Mouse (Mus musculus) CH12.LX (cell line): Measurements from ENCODE around the gene Pitpnm3. TPM values are rescaled to one million over a fixed set of nuclear protein-coding genes. Genes with fewer than 3 reads are reported as not detected.

ENCODE experiments used
- DNase-seq: peaks from one replicate; pipeline ENCODE4 v3.0.0-alpha.2; 2013; ENCODE audit errors: extremely low read depth
- H3K27ac ChIP-seq: 2 replicates; pipeline ENCODE4 v1.5.1; 2012; ENCODE audit warnings: low read depth, mild to moderate bottlenecking, control low read depth, moderate library complexity; ENCODE audit not compliant: insufficient read depth
- H3K27me3 ChIP-seq: replicated peaks from 2 replicates; pipeline ENCODE3; 2012; ENCODE audit warnings: inconsistent platforms
- H3K36me3 ChIP-seq, 2 experiments: replicated peaks in 1 of 2; 2 replicates each; pipeline versions ENCODE3 to v1.6.1; 2012; ENCODE audit warnings: inconsistent platforms in 1 of 2, low read length in 1 of 2, mild to moderate bottlenecking in 1 of 2, mixed read lengths in 1 of 2, moderate library complexity in 1 of 2; ENCODE audit not compliant: control insufficient read depth in 1 of 2, insufficient read depth in 1 of 2
- H3K4me1 ChIP-seq, 2 experiments: 2 replicates each; pipeline ENCODE4 v1.6.1; 2012; ENCODE audit warnings: inconsistent platforms in 1 of 2, moderate library complexity in 1 of 2; ENCODE audit not compliant: insufficient read depth in 2 of 2, control insufficient read depth in 1 of 2
- H3K4me2 ChIP-seq: 2 replicates; pipeline ENCODE4 v1.6.1; 2012; ENCODE audit warnings: low read depth, mild to moderate bottlenecking, control low read depth; ENCODE audit not compliant: poor library complexity, insufficient read depth, severe bottlenecking
- H3K4me3 ChIP-seq, 3 experiments: fragments of 150-350 bp in 1 of 3; sonication (generic) in 1 of 3; replicated peaks in 1 of 3; 2 replicates each; pipeline versions ENCODE3 to v1.5.1; 2011 to 2012; ENCODE audit warnings: low read depth in 2 of 3, low read length in 2 of 3, mild to moderate bottlenecking in 2 of 3, moderate library complexity in 2 of 3, control low read depth in 1 of 3, improper control_type of control experiment in 1 of 3, inconsistent platforms in 1 of 3, mixed read lengths in 1 of 3; ENCODE audit not compliant: poor library complexity in 1 of 3
- H3K79me2 ChIP-seq: replicated peaks from 2 replicates; pipeline ENCODE4 v1.6.1; 2012; ENCODE audit warnings: mild to moderate bottlenecking, moderate library complexity; ENCODE audit not compliant: control insufficient read depth, poor library complexity, insufficient read depth, severe bottlenecking; ENCODE audit errors: extremely low read depth
- H3K9ac ChIP-seq: 2 replicates; pipeline ENCODE4 v1.6.1; 2012; ENCODE audit warnings: low read depth, mild to moderate bottlenecking, control low read depth, moderate library complexity; ENCODE audit not compliant: insufficient read depth
- H3K9me3 ChIP-seq: replicated peaks from 2 replicates; pipeline ENCODE3; 2012; ENCODE audit warnings: low read length, inconsistent platforms, mixed read lengths
- BHLHE40 ChIP-seq: IDR thresholded peaks from 2 replicates; pipeline ENCODE4 v1.6.1; 2011; ENCODE audit warnings: mild to moderate bottlenecking, low read depth, low read length, improper control_type of control experiment
- CHD1 ChIP-seq: IDR thresholded peaks from 2 replicates; pipeline ENCODE4 v1.6.1; 2012; ENCODE audit warnings: low read depth, low read length, improper control_type of control experiment, inconsistent platforms
- CHD2 ChIP-seq: IDR thresholded peaks from 2 replicates; pipeline ENCODE4 v1.6.1; 2011; ENCODE audit warnings: low read length, improper control_type of control experiment
- CTCF ChIP-seq, 2 experiments: IDR thresholded peaks in 1 of 2; conservative IDR thresholded peaks in 1 of 2; 2 replicates each; pipeline ENCODE4 v1.5.1; 2011 to 2012; ENCODE audit warnings: low read depth in 2 of 2, low read length in 2 of 2, improper control_type of control experiment in 1 of 2, inconsistent platforms in 1 of 2, mild to moderate bottlenecking in 1 of 2, moderate library complexity in 1 of 2
- E2F4 ChIP-seq: IDR thresholded peaks from 2 replicates; pipeline ENCODE4 v1.6.1; 2011; ENCODE audit warnings: low read depth, low read length, improper control_type of control experiment; ENCODE audit not compliant: insufficient replicate concordance
- ELF1 ChIP-seq: IDR thresholded peaks from 2 replicates; pipeline ENCODE4 v1.6.1; 2014; ENCODE audit warnings: low read depth, mild to moderate bottlenecking, inconsistent platforms, low read length, improper control_type of control experiment
- EP300 ChIP-seq: IDR thresholded peaks from 2 replicates; pipeline ENCODE4 v1.6.1; 2011; ENCODE audit warnings: low read length, improper control_type of control experiment
- IRF4 ChIP-seq: IDR thresholded peaks from 2 replicates; pipeline ENCODE4 v1.6.1; 2014; ENCODE audit warnings: low read depth, mild to moderate bottlenecking, inconsistent platforms, low read length, improper control_type of control experiment
- JUND ChIP-seq: conservative IDR thresholded peaks from 2 replicates; pipeline ENCODE4 v1.6.1; 2011; ENCODE audit warnings: low read depth, low read length, improper control_type of control experiment
- KAT2A ChIP-seq: IDR thresholded peaks from 2 replicates; pipeline ENCODE4 v1.6.1; 2012; ENCODE audit warnings: low read length, improper control_type of control experiment, inconsistent platforms; ENCODE audit not compliant: insufficient replicate concordance
- MAFK ChIP-seq: IDR thresholded peaks from 2 replicates; pipeline ENCODE4 v1.6.1; 2011; ENCODE audit warnings: low read length, improper control_type of control experiment; ENCODE audit not compliant: insufficient replicate concordance
- MAX ChIP-seq: IDR thresholded peaks from 2 replicates; pipeline ENCODE4 v1.6.1; 2011; ENCODE audit warnings: low read length, improper control_type of control experiment
- MEF2A ChIP-seq: IDR thresholded peaks from 2 replicates; pipeline ENCODE4 v1.6.1; 2014; ENCODE audit warnings: low read depth, mild to moderate bottlenecking, inconsistent platforms, low read length, improper control_type of control experiment, borderline replicate concordance
- MYC ChIP-seq: IDR thresholded peaks from 2 replicates; pipeline ENCODE4 v1.6.1; 2011; ENCODE audit warnings: low read depth, mild to moderate bottlenecking, improper control_type of control experiment, low read length
- NELFE ChIP-seq: IDR thresholded peaks from 2 replicates; pipeline ENCODE4 v1.6.1; 2011; ENCODE audit warnings: low read depth, low read length, improper control_type of control experiment
- NRF1 ChIP-seq: IDR thresholded peaks from 2 replicates; pipeline ENCODE4 v1.6.1; 2014; ENCODE audit warnings: low read depth, mild to moderate bottlenecking, inconsistent platforms, low read length, improper control_type of control experiment, moderate library complexity
- PAX5 ChIP-seq: IDR thresholded peaks from 2 replicates; pipeline ENCODE4 v1.6.1; 2012; ENCODE audit warnings: low read length, inconsistent platforms, mixed read lengths
- RAD21 ChIP-seq: IDR thresholded peaks from 2 replicates; pipeline ENCODE4 v1.6.1; 2011; ENCODE audit warnings: low read depth, mild to moderate bottlenecking, low read length, improper control_type of control experiment, moderate library complexity
- SMC3 ChIP-seq: IDR thresholded peaks from 2 replicates; pipeline ENCODE4 v1.6.1; 2011; ENCODE audit warnings: low read depth, low read length, improper control_type of control experiment
- TBP ChIP-seq: conservative IDR thresholded peaks from 2 replicates; pipeline ENCODE4 v1.6.1; 2011; ENCODE audit warnings: low read depth, low read length, improper control_type of control experiment
- UBTF ChIP-seq: IDR thresholded peaks from 2 replicates; pipeline ENCODE4 v1.6.1; 2012; ENCODE audit warnings: low read depth, mild to moderate bottlenecking, inconsistent platforms, low read length, improper control_type of control experiment, moderate library complexity
- USF2 ChIP-seq: conservative IDR thresholded peaks from 2 replicates; pipeline ENCODE4 v1.6.1; 2011; ENCODE audit warnings: low read depth, low read length, improper control_type of control experiment
- ZC3H11A ChIP-seq: IDR thresholded peaks from 2 replicates; pipeline ENCODE4 v1.6.1; 2012; ENCODE audit warnings: low read depth, mild to moderate bottlenecking, inconsistent platforms, low read length, improper control_type of control experiment
- ZMIZ1 ChIP-seq: IDR thresholded peaks from 2 replicates; pipeline ENCODE4 v1.6.1; 2012; ENCODE audit warnings: low read depth, mild to moderate bottlenecking, inconsistent platforms, low read length, improper control_type of control experiment
- dilution Hi-C: fragments of 300-500 bp; cut with MboI; formaldehyde crosslinking; loops from 2 replicates; pipeline ENCODE4 v1.14.3; 2020; ENCODE audit warnings: low sequenced_read_pairs; ENCODE audit not compliant: extremely low pct_unique_long_range_greater_than_20kb, extremely low pct_ligation_motif_present
- in situ Hi-C: fragments of 300-500 bp; cut with MboI; formaldehyde crosslinking; loops from 3 replicates; pipeline ENCODE4 v1.14.3; 2019; ENCODE audit warnings: low sequenced_read_pairs, low pct_ligation_motif_present, low pct_unique_long_range_greater_than_20kb, mixed read lengths
- polyA plus RNA-seq: library from polyadenylated mRNA; unstranded; fragments of >175 nt; gene quantifications from 2 replicates; pipeline ENCODE4 v1.2.1, GENCODE M21; 2012; ENCODE audit warnings: low read depth; ENCODE audit not compliant: insufficient read length
- total RNA-seq, 2 experiments: library from RNA; depleted of rRNA; stranded (reverse); fragments of 300-350 nt in 1 of 2; fragments of >200 nt in 1 of 2; gene quantifications; 2 replicates each; pipeline ENCODE4 v1.2.3; 2012 to 2014

Gene Pitpnm3
- total and polyA plus RNA-seq, 3 experiments, result 0.08 to 0.59 (median 0.31) TPM

- DNase-seq, result no peak
- Histone ChIP-seq H3K4me1 (peaks cover 25 to 45% of the 10 kb centered on the region in 2 experiments), H3K27ac (no peak overlapping the region), H3K9me3 (no peaks in the 10 kb centered on the region), H3K79me2 (no peaks in the 10 kb centered on the region)
- dilution Hi-C loops, result no loop called here
- TF ChIP-seq SMC3 (no peak), TBP (no peak), CHD2 (no peak), ZMIZ1 (no peak), MAFK (no peak), MEF2A (no peak), MAX (no peak), NRF1 (no peak), NELFE (no peak)
- TF ChIP-seq, all 38 proteins: peak for 0
- Histone ChIP-seq H3K4me3 (no peak overlapping the region), H3K36me3 (no peaks in the 10 kb centered on the region), H3K27me3 (peaks cover 21% of the 10 kb centered on the region), H3K4me2 (no peak overlapping the region), H3K9ac (no peak overlapping the region)
- in situ Hi-C loops, result loop anchor here (5.0 kb wide), 1 partner anchor 85 kb away; no protein-coding TSS in a partner anchor
These were observed 78.4 kb downstream of the Pitpnm3 start for GRCm38 (mm10) chr11:72057166-72057565.

GRCm38 (mm10) chr11:72055176-72055575, 80.4 kb downstream of the Pitpnm3 start:
- H3K9ac ChIP-seq, result no peak overlapping the region
- no peak overlapping the region for H3K4me3 ChIP-seq
- DNase-seq, result no peak
- in situ Hi-C loops (loop anchor here (5.0 kb wide), 1 partner anchor 87 kb away; no protein-coding TSS in a partner anchor), dilution Hi-C loops (no loop called here)
- no peaks in the 10 kb centered on the region for H3K79me2 ChIP-seq
- peaks cover 21% of the 10 kb centered on the region for H3K27me3 ChIP-seq
- H3K36me3 ChIP-seq, result no peaks in the 10 kb centered on the region
- H3K4me2 ChIP-seq, result no peak overlapping the region
- no peak for TF ChIP-seq BHLHE40
- TF ChIP-seq EP300, result no peak
- no peak for TF ChIP-seq RAD21
- no peak for TF ChIP-seq E2F4
- TF ChIP-seq CHD2, result no peak
- no peak for TF ChIP-seq UBTF
- no peak for TF ChIP-seq KAT2A
- TF ChIP-seq ELF1, result no peak
- TF ChIP-seq MEF2A, result no peak
- TF ChIP-seq CHD1, result no peak
- no peak for TF ChIP-seq PAX5
- no peak for TF ChIP-seq USF2
- no peak for TF ChIP-seq CTCF (conservative IDR thresholded peaks at IDR 0.05 in 1 of 2, IDR thresholded peaks at IDR 0.05 in 1 of 2; ENCODE audit: low read depth in 2 of 2, low read length in 2 of 2)
- no peak for TF ChIP-seq MYC
- TF ChIP-seq ZC3H11A, result no peak
- no peak for TF ChIP-seq IRF4
- TF ChIP-seq JUND, result no peak
- no peak for TF ChIP-seq MAFK
- TF ChIP-seq TBP, result no peak
- TF ChIP-seq SMC3, result no peak
- H3K4me1 ChIP-seq, result peaks cover 8 to 27% of the 10 kb centered on the region in 2 experiments; a peak in 3 of 4 replicates
- no peaks in the 10 kb centered on the region for H3K9me3 ChIP-seq
- no peak overlapping the region for H3K27ac ChIP-seq
